Mouse (Mus musculus) lung, postnatal 0 days (tissue): ENCODE measurements at regions not wholly inside any gene's neighbourhood (a gene's known extent, or its start where the extent isn't known, plus 50 kb on each side); places are given as distances from the start of the nearest gene placed in this dataset.

Experiments
- ATAC-seq: fragments of 200-750 bp; cut with Nextera tagmentation; 2 replicates; pipeline ENCODE4 v1.8.0; 2017; ENCODE audit warnings: moderate library complexity
- DNase-seq: peaks from one replicate; pipeline ENCODE4 v3.0.0-alpha.2; 2016; ENCODE audit warnings: low spot score
- H3K27ac ChIP-seq: fragments of 300-500 bp; sonication (generic); 2 replicates; pipeline ENCODE4 v1.5.1; 2014; ENCODE audit warnings: antibody characterized with exemption, mild to moderate bottlenecking, low read length, mixed read lengths
- H3K27me3 ChIP-seq: fragments of 300-500 bp; sonication (generic); replicated peaks from 2 replicates; pipeline ENCODE4 v1.6.1; 2014; ENCODE audit warnings: low read length, mixed read lengths; ENCODE audit not compliant: insufficient read depth
- H3K36me3 ChIP-seq: fragments of 300-500 bp; sonication (generic); 2 replicates; pipeline ENCODE4 v1.6.1; 2014; ENCODE audit warnings: low read length, mixed read lengths; ENCODE audit not compliant: insufficient read depth
- H3K4me1 ChIP-seq: fragments of 300-500 bp; sonication (generic); 2 replicates; pipeline ENCODE4 v1.6.1; 2014; ENCODE audit warnings: antibody characterized with exemption, low read depth, low read length, mixed read lengths; ENCODE audit not compliant: insufficient read depth
- H3K4me2 ChIP-seq: fragments of 300-500 bp; sonication (generic); replicated peaks from 2 replicates; pipeline ENCODE4 v1.6.1; 2014; ENCODE audit warnings: low read depth, mild to moderate bottlenecking, low read length, moderate library complexity, mixed read lengths
- H3K4me3 ChIP-seq: fragments of 300-500 bp; sonication (generic); 2 replicates; pipeline ENCODE4 v1.5.1; 2014; ENCODE audit warnings: low read depth, low read length
- H3K9ac ChIP-seq: fragments of 300-500 bp; sonication (generic); replicated peaks from 2 replicates; pipeline ENCODE4 v1.6.1; 2014; ENCODE audit warnings: low read depth, mild to moderate bottlenecking
- H3K9me3 ChIP-seq: fragments of 300-500 bp; sonication (generic); 2 replicates; pipeline ENCODE4 v1.6.1; 2016; ENCODE audit warnings: low read length, mixed read lengths
- CTCF ChIP-seq: IDR thresholded peaks from 2 replicates; pipeline ENCODE4 v1.5.1; 2016; ENCODE audit warnings: antibody characterized with exemption, mild to moderate bottlenecking
- EP300 ChIP-seq: IDR thresholded peaks from 2 replicates; pipeline ENCODE4 v1.6.1; 2016; ENCODE audit warnings: antibody characterized with exemption, mild to moderate bottlenecking, control low read depth
- WGBS: fragments of 180-500 bp; shearing (Covaris S2); extraction: QIAGEN DNeasy Blood & Tissue Kit; methylation state at CpG from one replicate; pipeline ENCODE4 v1.1.7; 2014; 5-methylcytosine and 5-hydroxymethylcytosine counted together

GRCm38 (mm10) chr1:108797053-108797801 lies 1185.0 kb upstream of the Cdh7 start:
- H3K4me3 ChIP-seq: no peak overlapping the region

GRCm38 (mm10) chr1:108800101-108800500 lies 1182.1 kb upstream of the Cdh7 start:
- WGBS: 68% methylated on average over 4 of the region's 4 CpGs
- DNase-seq (no peak), ATAC-seq (no peak)

More at GRCm38 (mm10) chr1:108797053-108797801, 1185.0 kb upstream of the Cdh7 start:
- no peak for DNase-seq
- Histone ChIP-seq H3K27ac (no peak overlapping the region), H3K36me3 (no peaks in the 10 kb centered on the region), H3K4me2 (no peak overlapping the region), H3K9ac (no peak overlapping the region), H3K4me1 (no peaks in the 10 kb centered on the region), H3K9me3 (no peaks in the 10 kb centered on the region), H3K27me3 (no peaks in the 10 kb centered on the region)
- no peak for TF ChIP-seq CTCF
- TF ChIP-seq EP300: no peak
- 96% methylated on average over 1 of the region's 1 CpGs for WGBS
- no peak for ATAC-seq

GRCm38 (mm10) chr1:108827238-108827637 lies 1155.0 kb upstream of the Cdh7 start:
- no peak for ATAC-seq
- H3K4me3 ChIP-seq: no peak overlapping the region
- H3K27ac ChIP-seq: no peak overlapping the region
- H3K9me3 ChIP-seq: no peaks in the 10 kb centered on the region
- peak; percentile 12 for DNase-seq
- 73% methylated on average over 2 of the region's 2 CpGs for WGBS
- H3K9ac ChIP-seq: no peak overlapping the region
- peak; percentile 52 for TF ChIP-seq CTCF
- TF ChIP-seq EP300: no peak
- no peaks in the 10 kb centered on the region for H3K27me3 ChIP-seq
- H3K4me2 ChIP-seq: no peak overlapping the region
- H3K4me1 ChIP-seq: no peaks in the 10 kb centered on the region
- no peaks in the 10 kb centered on the region for H3K36me3 ChIP-seq

More at GRCm38 (mm10) chr1:108800101-108800500, 1182.1 kb upstream of the Cdh7 start:
- H3K4me2 ChIP-seq: no peak overlapping the region
- H3K4me1 ChIP-seq: no peaks in the 10 kb centered on the region
- H3K4me3 ChIP-seq: no peak overlapping the region
- H3K27ac ChIP-seq: no peak overlapping the region
- no peak overlapping the region for H3K9ac ChIP-seq
- H3K36me3 ChIP-seq: no peaks in the 10 kb centered on the region
- no peaks in the 10 kb centered on the region for H3K9me3 ChIP-seq
- TF ChIP-seq EP300 (no peak), CTCF (no peak)
- H3K27me3 ChIP-seq: no peaks in the 10 kb centered on the region
